ENCODE assay signal across 11 mouse cellular contexts in genomic region chr4:108348256-108348875, GRCm38 (mm10). TPM values are rescaled to one million over a fixed set of nuclear protein-coding genes. Genes with fewer than 3 reads are reported as not detected.
DNase-seq lines count a peak whose midpoint lies in the region; ATAC-seq and TF ChIP-seq lines count a peak whose summit lies in the region.
"Had no signal": no experiment of that assay in that cellular context is flagged by ENCODE, and none has a peak within 500 bp of the region (broad histone marks: within the 10 kb centered on the region; RNA-seq: fewer than 3 reads in every experiment).

No protein-coding gene starts in this region.

- no peaks in the 10 kb centered on the region for H3K9me3 ChIP-seq in heart, embryonic 10.5 days
- H3K9me3 ChIP-seq in heart, embryonic 11.5 days (replicated peaks; ENCODE audit: control insufficient read depth, low read length) = no peaks in the 10 kb centered on the region
- no peaks in the 10 kb centered on the region for H3K9me3 ChIP-seq in liver, embryonic 13.5 days (replicated peaks)
- no peaks in the 10 kb centered on the region for H3K9me3 ChIP-seq in forebrain, postnatal 0 days (ENCODE audit: low read length)
- H3K9me3 ChIP-seq: forebrain, embryonic 15.5 days had no signal

- no peak for ATAC-seq in heart, embryonic 11.5 days (replicated peaks; ENCODE audit: insufficient number of reproducible peaks, low FRiP score, low TSS enrichment)
- ATAC-seq in liver, embryonic 13.5 days (ENCODE audit: low read depth) = 0 out of 2 replicates have a peak, but pooled peaks have one; percentile 16
- no peak for ATAC-seq in forebrain, postnatal 0 days
- ATAC-seq: forebrain, embryonic 15.5 days had no signal

- H3K36me3 ChIP-seq in heart, embryonic 10.5 days = no peaks in the 10 kb centered on the region
- no peaks in the 10 kb centered on the region for H3K36me3 ChIP-seq in heart, embryonic 11.5 days (ENCODE audit: control insufficient read depth, insufficient read depth, low read length)
- H3K36me3 ChIP-seq in liver, embryonic 13.5 days = no peaks in the 10 kb centered on the region
- no peaks in the 10 kb centered on the region for H3K36me3 ChIP-seq in forebrain, postnatal 0 days (ENCODE audit: insufficient read depth)
- H3K36me3 ChIP-seq: forebrain, embryonic 15.5 days had no signal

- DNase-seq in heart, embryonic 10.5 days (ENCODE audit: low spot score) = no peak
- no peak for DNase-seq in heart, adult 8-10 months (ENCODE audit: low spot score)
- no peak for DNase-seq in liver, embryonic 13.5 days
- no peak for DNase-seq in forebrain, postnatal 0 days
- no peak for DNase-seq in spleen, postnatal 4 days (ENCODE audit: low spot score in 2 of 2)
- no peak for DNase-seq in thymus, postnatal 4 days

- H3K4me2 ChIP-seq in heart, embryonic 11.5 days = no peak overlapping the region
- H3K4me2 ChIP-seq in liver, embryonic 13.5 days = no peak overlapping the region
- H3K4me2 ChIP-seq in forebrain, postnatal 0 days (ENCODE audit: low read depth) = no peak overlapping the region
- H3K4me2 ChIP-seq: forebrain, embryonic 15.5 days had no signal

- peak overlapping the region; percentile 8; the same call in 1 of the 2 replicates for H3K9ac ChIP-seq in heart, embryonic 11.5 days (ENCODE audit: low read depth, low read length)
- H3K9ac ChIP-seq in liver, embryonic 13.5 days = no peak overlapping the region
- H3K9ac ChIP-seq in forebrain, postnatal 0 days = no peak overlapping the region
- H3K9ac ChIP-seq: forebrain, embryonic 15.5 days had no signal

- no peak for TF ChIP-seq CTCF in forebrain, postnatal 0 days (IDR thresholded peaks at IDR 0.05; ENCODE audit: low read depth)

- H3K27me3 ChIP-seq in heart, embryonic 10.5 days (ENCODE audit: insufficient read depth, poor library complexity, severe bottlenecking) = no peaks in the 10 kb centered on the region
- H3K27me3 ChIP-seq in heart, embryonic 11.5 days (ENCODE audit: control insufficient read depth, insufficient read depth, low read length) = no peaks in the 10 kb centered on the region
- H3K27me3 ChIP-seq in liver, embryonic 13.5 days = no peaks in the 10 kb centered on the region
- H3K27me3 ChIP-seq in forebrain, postnatal 0 days (ENCODE audit: insufficient read depth, low read length) = no peaks in the 10 kb centered on the region
- H3K27me3 ChIP-seq: CH12.LX; forebrain, embryonic 15.5 days had no signal

- H3K4me1 ChIP-seq in heart, embryonic 10.5 days = peaks cover 53% of the 10 kb centered on the region
- H3K4me1 ChIP-seq in brown adipose tissue, adult 24 weeks (ENCODE audit: control insufficient read depth, insufficient read depth, insufficient read length, low read length) = peaks cover 49% of the 10 kb centered on the region
- peaks cover 35% of the 10 kb centered on the region for H3K4me1 ChIP-seq in heart, embryonic 11.5 days (ENCODE audit: control insufficient read depth, insufficient read depth, low read length)
- H3K4me1 ChIP-seq in liver, embryonic 13.5 days (replicated peaks) = peaks cover 46% of the 10 kb centered on the region
- no peaks in the 10 kb centered on the region for H3K4me1 ChIP-seq in forebrain, postnatal 0 days (ENCODE audit: insufficient read depth)

- WGBS in heart, embryonic 10.5 days = 27% methylated on average over 5 of the region's 5 CpGs
- WGBS in heart, embryonic 11.5 days (ENCODE audit: insufficient replicate concordance) = 24% methylated on average over 5 of the region's 5 CpGs
- 35% methylated on average over 5 of the region's 5 CpGs for WGBS in liver, embryonic 13.5 days (ENCODE audit: insufficient replicate concordance)
- 83% methylated on average over 5 of the region's 5 CpGs for WGBS in forebrain, postnatal 0 days

- no peak overlapping the region for H3K4me3 ChIP-seq in heart, embryonic 10.5 days
- H3K4me3 ChIP-seq in brown adipose tissue, adult 24 weeks (ENCODE audit: insufficient read depth, low read depth, low read length) = no peak overlapping the region
- no peak overlapping the region for H3K4me3 ChIP-seq in heart, embryonic 11.5 days (ENCODE audit: low read depth, low read length)
- no peak overlapping the region for H3K4me3 ChIP-seq in liver, embryonic 13.5 days (replicated peaks)
- no peak overlapping the region for H3K4me3 ChIP-seq in forebrain, postnatal 0 days (ENCODE audit: low read depth, low read length)
- H3K4me3 ChIP-seq: forebrain, embryonic 15.5 days had no signal

- peak overlapping the region; percentile 86 for H3K27ac ChIP-seq in heart, embryonic 10.5 days
- H3K27ac ChIP-seq in brown adipose tissue, adult 24 weeks (replicated peaks; ENCODE audit: low read depth, low read length) = peak overlapping the region; percentile 76
- peak overlapping the region; percentile 77 for H3K27ac ChIP-seq in heart, embryonic 11.5 days (ENCODE audit: low read depth, low read length)
- H3K27ac ChIP-seq in liver, embryonic 13.5 days = peak overlapping the region; percentile 68
- H3K27ac ChIP-seq in forebrain, postnatal 0 days (ENCODE audit: low read depth, low read length) = no peak overlapping the region
- H3K27ac ChIP-seq: forebrain, embryonic 15.5 days had no signal

RNA-seq across cellular contexts. Expression of gene Coa7, which starts 20.4 kb away (rescaled TPM):
- 58.4 and 61.1 TPM in 2 replicates for polyA plus RNA-seq in heart, embryonic 10.5 days (2016; fragmentation: Nextera tagmentation; extraction: Ambion mirVana)
- 10 to 100 TPM; 31.0 to 45.6 (median 36.2) TPM for total RNA-seq in heart, adult 8-10 months (2022)
- 36.8 and 56.8 TPM in 2 replicates for polyA plus RNA-seq in brown adipose tissue, adult 24 weeks (2012; ENCODE audit: insufficient read depth, insufficient read length, missing spikeins)
- 38.0 and 44.3 TPM in 2 replicates for polyA plus RNA-seq in heart, embryonic 11.5 days (2014; fragmentation: Nextera tagmentation; extraction: Ambion mirVana)
- polyA plus RNA-seq in liver, embryonic 13.5 days (2015; fragmentation: Nextera tagmentation; extraction: Ambion mirVana) = 30.8 and 32.6 TPM in 2 replicates
- total RNA-seq in forebrain, postnatal 0 days (2014; rRNA removed) = 21.6 and 22.3 TPM in 2 replicates
- polyA plus RNA-seq in forebrain, postnatal 0 days (2015; fragmentation: Nextera tagmentation; extraction: Ambion mirVana) = 59.5 and 66.0 TPM in 2 replicates

RNA-seq across cellular contexts. Expression of gene Shisal2a, which starts 34.8 kb away (rescaled TPM):
- 3.0 and 3.5 TPM in 2 replicates for polyA plus RNA-seq in heart, embryonic 10.5 days (2016; fragmentation: Nextera tagmentation; extraction: Ambion mirVana)
- total RNA-seq in heart, adult 8-10 months (2022) = not detected
- not detected in 2 replicates for polyA plus RNA-seq in brown adipose tissue, adult 24 weeks (2012; ENCODE audit: insufficient read depth, insufficient read length, missing spikeins)
- 1.3 and 2.2 TPM in 2 replicates for polyA plus RNA-seq in heart, embryonic 11.5 days (2014; fragmentation: Nextera tagmentation; extraction: Ambion mirVana)
- polyA plus RNA-seq in liver, embryonic 13.5 days (2015; fragmentation: Nextera tagmentation; extraction: Ambion mirVana) = 0.20 and 0.53 TPM in 2 replicates
- total RNA-seq in forebrain, postnatal 0 days (2014; rRNA removed) = 1.9 TPM in 1 of 2 replicates, not detected in the other
- polyA plus RNA-seq in forebrain, postnatal 0 days (2015; fragmentation: Nextera tagmentation; extraction: Ambion mirVana) = 3.0 and 4.9 TPM in 2 replicates
- total RNA-seq: CH12.LX; layer of hippocampus, postnatal 14 days had no signal

RNA-seq across cellular contexts. Expression of gene Zyg11b, which starts 47.5 kb away (rescaled TPM):
- 7.8 and 9.9 TPM in 2 replicates for polyA plus RNA-seq in heart, embryonic 10.5 days (2016; fragmentation: Nextera tagmentation; extraction: Ambion mirVana)
- 10 to 100 TPM; 38.1 to 41.9 (median 40.5) TPM for total RNA-seq in heart, adult 8-10 months (2022)
- polyA plus RNA-seq in brown adipose tissue, adult 24 weeks (2012; ENCODE audit: insufficient read depth, insufficient read length, missing spikeins) = 16.2 and 18.3 TPM in 2 replicates
- polyA plus RNA-seq in heart, embryonic 11.5 days (2014; fragmentation: Nextera tagmentation; extraction: Ambion mirVana) = 9.1 and 9.9 TPM in 2 replicates
- polyA plus RNA-seq in liver, embryonic 13.5 days (2015; fragmentation: Nextera tagmentation; extraction: Ambion mirVana) = 2.1 and 2.7 TPM in 2 replicates
- total RNA-seq in forebrain, postnatal 0 days (2014; rRNA removed) = 142 and 151 TPM in 2 replicates
- 18.8 and 23.8 TPM in 2 replicates for polyA plus RNA-seq in forebrain, postnatal 0 days (2015; fragmentation: Nextera tagmentation; extraction: Ambion mirVana)

RNA-seq across cellular contexts. Expression of gene Gpx7, which starts 58.4 kb away (rescaled TPM):
- polyA plus RNA-seq in heart, embryonic 10.5 days (2016; fragmentation: Nextera tagmentation; extraction: Ambion mirVana) = 54.3 and 58.8 TPM in 2 replicates
- 1 to 10 TPM; 4.4 to 9.5 (median 6.3) TPM for total RNA-seq in heart, adult 8-10 months (2022)
- polyA plus RNA-seq in brown adipose tissue, adult 24 weeks (2012; ENCODE audit: insufficient read depth, insufficient read length, missing spikeins) = 4.6 and 13.0 TPM in 2 replicates
- 58.8 and 60.8 TPM in 2 replicates for polyA plus RNA-seq in heart, embryonic 11.5 days (2014; fragmentation: Nextera tagmentation; extraction: Ambion mirVana)
- 10.4 and 12.4 TPM in 2 replicates for polyA plus RNA-seq in liver, embryonic 13.5 days (2015; fragmentation: Nextera tagmentation; extraction: Ambion mirVana)
- 24.1 and 38.5 TPM in 2 replicates for total RNA-seq in forebrain, postnatal 0 days (2014; rRNA removed)
- 37.5 and 46.4 TPM in 2 replicates for polyA plus RNA-seq in forebrain, postnatal 0 days (2015; fragmentation: Nextera tagmentation; extraction: Ambion mirVana)
- total RNA-seq: CH12.LX had no signal
